In genomic region chr17:31520895-31521294, GRCm38 (mm10) we compare ENCODE assay signal across 8 mouse cellular contexts. TPM values are rescaled to one million over a fixed set of nuclear protein-coding genes. Genes with fewer than 3 reads are reported as not detected.
DNase-seq lines count a peak whose midpoint lies in the region; ATAC-seq and TF ChIP-seq lines count a peak whose summit lies in the region.

No protein-coding gene starts in this region.

- no peak for TF ChIP-seq POLR2A in bone marrow, adult 2 months (IDR thresholded peaks at IDR 0.05; ENCODE audit: borderline replicate concordance, control insufficient read depth, low read depth, low read length)

- H3K27me3 ChIP-seq in forebrain, embryonic 12.5 days = peaks cover 4% of the 10 kb centered on the region; the same call in 1 of the 2 replicates
- H3K27me3 ChIP-seq in hindbrain, embryonic 10.5 days (ENCODE audit: insufficient read depth, poor library complexity, severe bottlenecking) = no peaks in the 10 kb centered on the region; the same call in 1 of the 2 replicates
- no peaks in the 10 kb centered on the region for H3K27me3 ChIP-seq in limb, embryonic 11.5 days (ENCODE audit: control insufficient read depth, insufficient read depth, low read length)
- no peaks in the 10 kb centered on the region for H3K27me3 ChIP-seq in midbrain, postnatal 0 days (ENCODE audit: insufficient read depth, low read length)

- 28% methylated on average over 3 of the region's 3 CpGs for WGBS in bone marrow, adult 2 months
- 14% methylated on average over 3 of the region's 3 CpGs for WGBS in forebrain, embryonic 12.5 days
- WGBS in hindbrain, embryonic 10.5 days = 21% methylated on average over 3 of the region's 3 CpGs
- 22% methylated on average over 3 of the region's 3 CpGs for WGBS in limb, embryonic 11.5 days
- 13% methylated on average over 3 of the region's 3 CpGs for WGBS in midbrain, postnatal 0 days

- peak overlapping the region; percentile 70 for H3K4me2 ChIP-seq in forebrain, embryonic 12.5 days
- H3K4me2 ChIP-seq in limb, embryonic 11.5 days (ENCODE audit: low read depth, severe bottlenecking) = peak overlapping the region; percentile 77
- peak overlapping the region; percentile 72 for H3K4me2 ChIP-seq in midbrain, postnatal 0 days (ENCODE audit: low read depth, low read length, poor library complexity, severe bottlenecking)

- no peaks in the 10 kb centered on the region for H3K9me3 ChIP-seq in forebrain, embryonic 12.5 days
- H3K9me3 ChIP-seq in hindbrain, embryonic 10.5 days = no peaks in the 10 kb centered on the region
- no peaks in the 10 kb centered on the region for H3K9me3 ChIP-seq in limb, embryonic 11.5 days (ENCODE audit: control insufficient read depth, low read length)
- no peaks in the 10 kb centered on the region for H3K9me3 ChIP-seq in midbrain, postnatal 0 days (ENCODE audit: low read length)

- H3K36me3 ChIP-seq in forebrain, embryonic 12.5 days (replicated peaks) = peaks cover 20% of the 10 kb centered on the region
- H3K36me3 ChIP-seq in hindbrain, embryonic 10.5 days = peaks cover 31% of the 10 kb centered on the region
- H3K36me3 ChIP-seq in limb, embryonic 11.5 days (ENCODE audit: control insufficient read depth, insufficient read depth, low read length) = peaks cover 5% of the 10 kb centered on the region
- H3K36me3 ChIP-seq in midbrain, postnatal 0 days (ENCODE audit: insufficient read depth, low read length) = peaks cover 2% of the 10 kb centered on the region; the same call in 1 of the 2 replicates

- no peaks in the 10 kb centered on the region; the same call in 1 of the 2 replicates for H3K4me1 ChIP-seq in bone marrow, adult 2 months (ENCODE audit: control insufficient read depth, insufficient read depth, low read length)
- H3K4me1 ChIP-seq in forebrain, embryonic 12.5 days = peaks cover 18% of the 10 kb centered on the region
- peaks cover 22% of the 10 kb centered on the region for H3K4me1 ChIP-seq in hindbrain, embryonic 10.5 days (replicated peaks)
- H3K4me1 ChIP-seq in limb, embryonic 11.5 days (ENCODE audit: control insufficient read depth, insufficient read depth, low read length) = peaks cover 5% of the 10 kb centered on the region; the same call in 1 of the 2 replicates
- 0 out of 2 replicates have a peak, but pooled peaks cover 2% of the 10 kb centered on the region for H3K4me1 ChIP-seq in midbrain, postnatal 0 days (ENCODE audit: insufficient read depth, low read length)

- peak; percentile 72 for DNase-seq in adrenal gland, postnatal 10 days
- no peak for DNase-seq in adrenal gland, adult 8-10 months
- no peak for DNase-seq in hindbrain, embryonic 10.5 days (ENCODE audit: low spot score)
- DNase-seq in limb, embryonic 11.5 days (ENCODE audit: low spot score) = no peak
- peak; percentile 85 for DNase-seq in midbrain, postnatal 0 days (ENCODE audit: low spot score)
- no peak for DNase-seq in T-cell, adult 2 months (ENCODE audit: low spot score)

- H3K9ac ChIP-seq in forebrain, embryonic 12.5 days = peak overlapping the region; percentile 64; the same call in 1 of the 2 replicates
- peak overlapping the region; percentile 13; the same call in 1 of the 2 replicates for H3K9ac ChIP-seq in limb, embryonic 11.5 days (ENCODE audit: low read length)
- H3K9ac ChIP-seq in midbrain, postnatal 0 days (replicated peaks; ENCODE audit: low read length, poor library complexity, severe bottlenecking) = peak overlapping the region; percentile 79; the same call in 1 of the 2 replicates

- H3K4me3 ChIP-seq in bone marrow, adult 2 months (replicated peaks; ENCODE audit: control insufficient read depth, low read depth, low read length) = peak overlapping the region; percentile 39
- peak overlapping the region; percentile 64 for H3K4me3 ChIP-seq in forebrain, embryonic 12.5 days (replicated peaks)
- peak overlapping the region; percentile 77 for H3K4me3 ChIP-seq in hindbrain, embryonic 10.5 days
- peak overlapping the region; percentile 83 for H3K4me3 ChIP-seq in limb, embryonic 11.5 days (ENCODE audit: low read depth, low read length)
- peak overlapping the region; percentile 72 for H3K4me3 ChIP-seq in midbrain, postnatal 0 days (ENCODE audit: low read depth, low read length)

- no peak for TF ChIP-seq CTCF in bone marrow, adult 2 months (IDR thresholded peaks at IDR 0.05; ENCODE audit: control insufficient read depth, insufficient read depth, low read length)
- TF ChIP-seq CTCF in midbrain, postnatal 0 days (IDR thresholded peaks at IDR 0.05) = no peak

- no peak overlapping the region for H3K27ac ChIP-seq in bone marrow, adult 2 months (ENCODE audit: control insufficient read depth, insufficient read depth, low read depth, low read length, poor library complexity)
- H3K27ac ChIP-seq in forebrain, embryonic 12.5 days = no peak overlapping the region
- no peak overlapping the region for H3K27ac ChIP-seq in hindbrain, embryonic 10.5 days
- no peak overlapping the region for H3K27ac ChIP-seq in limb, embryonic 11.5 days (replicated peaks; ENCODE audit: low read depth, low read length)
- peak overlapping the region; percentile 80; the same call in 1 of the 2 replicates for H3K27ac ChIP-seq in midbrain, postnatal 0 days (ENCODE audit: low read depth, low read length)

- ATAC-seq in forebrain, embryonic 12.5 days (ENCODE audit: low FRiP score) = 0 out of 2 replicates have a peak, but pooled peaks have one; percentile 12
- no peak for ATAC-seq in limb, embryonic 11.5 days (ENCODE audit: insufficient number of reproducible peaks, low FRiP score, low TSS enrichment, low read depth)
- ATAC-seq in midbrain, postnatal 0 days (ENCODE audit: low FRiP score) = no peak

RNA-seq across cellular contexts. Expression of gene Ndufv3, which starts 1.0 kb away (rescaled TPM):
- total RNA-seq in adrenal gland, postnatal 10 days (2021) = 100 to 1,000 TPM; 637 to 664 TPM
- total RNA-seq in adrenal gland, adult 8-10 months (2022) = 100 to 1,000 TPM; 254 to 452 (median 371) TPM
- 57.2 and 97.0 TPM in 2 replicates for polyA plus RNA-seq in bone marrow, adult 2 months (2011; ENCODE audit: insufficient read depth, insufficient read length, low replicate concordance, missing spikeins)
- 248 TPM in 2 replicates for polyA plus RNA-seq in forebrain, embryonic 12.5 days (2016; fragmentation: Nextera tagmentation; extraction: Ambion mirVana)
- polyA plus RNA-seq in hindbrain, embryonic 10.5 days (2016; fragmentation: Nextera tagmentation; extraction: Ambion mirVana) = 261 and 297 TPM in 2 replicates
- polyA plus RNA-seq in limb, embryonic 11.5 days (2014; fragmentation: Nextera tagmentation; extraction: Ambion mirVana) = 201 and 210 TPM in 2 replicates
- 221 and 257 TPM in 2 replicates for total RNA-seq in midbrain, postnatal 0 days (2014; rRNA removed)
- 513 and 552 TPM in 2 replicates for polyA plus RNA-seq in midbrain, postnatal 0 days (2015; fragmentation: Nextera tagmentation; extraction: Ambion mirVana)

RNA-seq across cellular contexts. Expression of gene Wdr4, which starts 1.1 kb away (rescaled TPM):
- total RNA-seq in adrenal gland, postnatal 10 days (2021) = 10 to 100 TPM; 22.9 to 28.0 TPM
- 10 to 100 TPM; 21.5 to 30.9 (median 26.1) TPM for total RNA-seq in adrenal gland, adult 8-10 months (2022)
- polyA plus RNA-seq in bone marrow, adult 2 months (2011; ENCODE audit: insufficient read depth, insufficient read length, low replicate concordance, missing spikeins) = 9.8 and 13.6 TPM in 2 replicates
- polyA plus RNA-seq in forebrain, embryonic 12.5 days (2016; fragmentation: Nextera tagmentation; extraction: Ambion mirVana) = 43.2 and 45.6 TPM in 2 replicates
- 60.8 and 68.0 TPM in 2 replicates for polyA plus RNA-seq in hindbrain, embryonic 10.5 days (2016; fragmentation: Nextera tagmentation; extraction: Ambion mirVana)
- 42.4 and 43.6 TPM in 2 replicates for polyA plus RNA-seq in limb, embryonic 11.5 days (2014; fragmentation: Nextera tagmentation; extraction: Ambion mirVana)
- 66.0 and 66.8 TPM in 2 replicates for total RNA-seq in midbrain, postnatal 0 days (2014; rRNA removed)
- 27.0 and 29.3 TPM in 2 replicates for polyA plus RNA-seq in midbrain, postnatal 0 days (2015; fragmentation: Nextera tagmentation; extraction: Ambion mirVana)

RNA-seq across cellular contexts. Expression of gene Pknox1, which starts 43.6 kb away (rescaled TPM):
- total RNA-seq in adrenal gland, postnatal 10 days (2021) = 10 to 100 TPM; 15.4 to 21.8 TPM
- total RNA-seq in adrenal gland, adult 8-10 months (2022) = 10 to 100 TPM; 20.6 to 28.1 (median 24.2) TPM
- 8.2 and 19.3 TPM in 2 replicates for polyA plus RNA-seq in bone marrow, adult 2 months (2011; ENCODE audit: insufficient read depth, insufficient read length, low replicate concordance, missing spikeins)
- polyA plus RNA-seq in forebrain, embryonic 12.5 days (2016; fragmentation: Nextera tagmentation; extraction: Ambion mirVana) = 30.6 and 31.3 TPM in 2 replicates
- 21.1 and 24.8 TPM in 2 replicates for polyA plus RNA-seq in hindbrain, embryonic 10.5 days (2016; fragmentation: Nextera tagmentation; extraction: Ambion mirVana)
- polyA plus RNA-seq in limb, embryonic 11.5 days (2014; fragmentation: Nextera tagmentation; extraction: Ambion mirVana) = 37.9 and 39.7 TPM in 2 replicates
- total RNA-seq in midbrain, postnatal 0 days (2014; rRNA removed) = 18.3 and 22.7 TPM in 2 replicates
- 14.3 and 14.9 TPM in 2 replicates for polyA plus RNA-seq in midbrain, postnatal 0 days (2015; fragmentation: Nextera tagmentation; extraction: Ambion mirVana)

Comparison
In these comparisons a context has a peak if more than half of its experiments do, and no peak if none do; other contexts are left out.
1. DNase-seq: peak in adrenal gland, postnatal 10 days (single experiment) and midbrain, postnatal 0 days (single experiment); none in adrenal gland, adult 8-10 months (single experiment), hindbrain, embryonic 10.5 days (single experiment), limb, embryonic 11.5 days (single experiment) and T-cell, adult 2 months (single experiment).
2. H3K9ac ChIP-seq: peak in every context shown above with its lines; median percentile 79 in midbrain, postnatal 0 days; 64 in forebrain, embryonic 12.5 days; 13 in limb, embryonic 11.5 days.
3. Peak in every context shown above with its lines, with median percentiles within 50 percentile points of each other: H3K4me3 ChIP-seq and H3K4me2 ChIP-seq.